Mouse (Mus musculus) erythroblast, adult 5-6 weeks (primary cell): ENCODE data around the gene Gm5771. TPM values are rescaled to one million over a fixed set of nuclear protein-coding genes. Genes with fewer than 3 reads are reported as not detected.
"Not testable (repeated sequence)": the region's sequence is repeated elsewhere in the genome, so short reads cannot be mapped to it uniquely, and the experiment has no call there.

Experiments used
- ATAC-seq: replicated peaks from 2 replicates; pipeline ENCODE4 v1.8.0; 2016; ENCODE audit warnings: moderate number of reproducible peaks, mild to moderate bottlenecking, moderate TSS enrichment, inconsistent platforms; ENCODE audit not compliant: poor library complexity, low FRiP score, severe bottlenecking
- total RNA-seq, 2 experiments: library from RNA; stranded (forward) in 1 of 2; stranded (reverse) in 1 of 2; fragments of 150-400 nt in 1 of 2; fragments of 200-764, 138-1000 nt in 1 of 2; gene quantifications; 2 replicates each; pipeline versions ENCODE4 v1.2.3 to v1.2.4; 2015 to 2017; ENCODE audit warnings: low replicate concordance in 2 of 2

Gene Gm5771
- total RNA-seq (2015; ENCODE audit: low replicate concordance) (not detected in 2 replicates), total RNA-seq (2017; ENCODE audit: low replicate concordance) (not detected in 2 replicates)

DNA sequence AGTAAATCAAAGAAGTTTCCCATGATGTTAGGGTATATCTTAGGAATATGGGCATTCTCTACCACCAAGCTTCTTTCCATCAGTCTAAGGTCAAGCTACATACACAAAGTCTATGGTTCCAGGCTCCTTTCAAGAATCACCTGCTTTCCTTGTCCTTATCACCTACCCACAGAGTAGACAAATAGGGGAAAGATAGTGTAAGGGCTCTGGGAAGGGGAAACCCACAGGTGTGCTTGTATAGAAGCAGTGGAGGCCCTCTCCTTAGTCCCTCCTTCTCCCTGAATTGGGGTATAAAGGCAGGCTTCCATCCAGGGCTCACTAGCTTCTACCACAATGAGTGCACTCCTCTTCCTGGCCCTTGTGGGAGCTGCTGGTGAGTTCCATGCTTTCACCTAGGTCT is at the start of gene Gm5771:
Gm5771 (plus strand) TSS at position 301 of the 400 bp plus-strand sequence.
- ATAC-seq, result not testable (repeated sequence)

DNA sequence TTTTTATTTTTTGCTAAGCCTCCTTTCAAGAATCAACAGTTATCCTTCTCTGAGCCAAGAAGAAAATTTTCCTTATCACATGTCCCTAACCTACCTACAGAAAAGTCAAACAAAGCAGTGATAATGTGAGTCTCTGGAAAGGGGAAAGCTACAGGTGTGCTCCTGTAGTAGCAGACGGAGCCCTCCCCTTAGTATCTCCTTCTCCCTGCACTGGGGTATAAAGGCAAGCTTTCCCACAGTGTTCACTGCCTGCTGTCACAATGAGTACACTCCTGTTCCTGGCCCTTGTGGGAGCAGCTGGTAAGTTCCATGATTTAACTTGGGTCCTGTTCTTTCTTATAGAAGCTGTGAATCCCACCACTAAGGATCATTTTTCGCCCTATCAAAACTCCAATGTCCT is 38.2 kb upstream of the Gm5771 start, which contains the start of gene Try10:
Try10 (plus strand) TSS at position 174 of the 400 bp plus-strand sequence.
- no peak for ATAC-seq

- ATAC-seq, result not testable (repeated sequence)
Observed at GRCm38 (mm10) chr6:41373772-41374171, 18.4 kb upstream of the Gm5771 start.

- not testable (repeated sequence) for ATAC-seq
Observed at GRCm38 (mm10) chr6:41377578-41377977, 14.6 kb upstream of the Gm5771 start, which contains the start of gene Prss3. TSS of gene Prss3 (minus strand) at chr6:41377678.

DNA sequence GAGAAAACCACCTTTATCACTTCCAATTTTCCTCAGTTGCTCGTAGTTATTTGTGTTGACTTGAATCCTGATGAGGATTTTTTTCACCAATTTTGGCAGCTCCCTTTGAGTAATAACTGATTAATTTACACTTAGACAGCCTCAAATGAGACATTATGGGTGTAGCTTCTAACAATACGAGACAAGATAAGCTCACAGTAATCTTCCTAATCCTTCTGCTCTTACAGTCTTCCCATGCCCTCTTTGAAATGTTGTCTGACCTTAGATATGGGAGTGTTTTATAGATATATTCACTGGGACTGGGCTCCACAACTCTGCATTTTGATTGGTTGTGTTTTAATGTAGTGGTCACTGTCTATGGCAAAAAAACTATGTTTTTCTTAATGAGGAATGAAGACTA is 5.4 kb upstream of the Gm5771 start:
- ATAC-seq, result no peak

GRCm38 (mm10) chr6:41391640-41392039 is 516 bp upstream of the Gm5771 start:
- ATAC-seq, result not testable (repeated sequence)

DNA sequence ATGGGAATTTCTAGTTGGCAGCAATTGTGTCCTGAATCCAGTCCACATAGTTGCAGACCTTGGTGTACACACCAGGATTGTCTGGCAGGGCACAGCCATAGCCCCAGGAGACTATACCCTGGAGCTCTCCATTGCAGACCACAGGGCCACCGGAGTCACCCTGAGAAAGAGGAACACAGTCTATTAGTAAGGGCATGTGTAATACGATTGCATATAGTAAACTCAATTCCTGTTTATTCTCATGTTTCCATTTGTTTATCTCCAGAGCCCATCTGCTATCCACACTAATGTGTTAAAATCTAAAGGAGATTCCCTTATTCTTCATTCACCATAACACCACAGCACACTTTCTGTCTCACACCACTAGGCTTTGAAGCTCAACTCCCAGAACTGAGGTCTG is 50.1 kb downstream of the Gm5771 start:
- not testable (repeated sequence) for ATAC-seq

DNA sequence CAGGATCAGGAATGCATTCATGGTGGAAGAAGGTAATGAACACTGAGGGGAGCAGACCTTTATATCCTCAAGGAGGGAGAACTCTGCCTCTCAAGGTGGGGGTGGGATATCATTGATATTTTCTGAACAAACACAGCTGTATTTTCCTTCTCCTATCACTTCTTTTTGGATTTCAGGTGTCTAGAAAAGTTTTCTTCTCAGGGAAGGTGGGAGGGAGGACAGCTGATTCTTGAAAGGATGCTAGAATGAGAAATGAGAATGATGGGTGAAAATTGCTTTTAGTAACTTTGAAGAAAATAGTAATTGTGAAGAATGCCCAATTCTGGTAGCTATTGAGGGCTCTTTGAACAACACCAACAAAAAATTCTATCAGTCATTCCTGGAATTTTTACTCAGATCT is 53.9 kb downstream of the Gm5771 start, which contains the start of gene Gm10334:
Gm10334 (minus strand) TSS at position 101 of the 400 bp plus-strand sequence.
- not testable (repeated sequence) for ATAC-seq

Other genes starting within 250 kb of the Gm5771 start
- gene Try4, start 90.1 kb upstream of the Gm5771 start, total RNA-seq (2015; ENCODE audit: low replicate concordance), result not detected in 2 replicates
- not detected in 2 replicates for gene Try4, start 90.1 kb upstream of the Gm5771 start, total RNA-seq (2017; ENCODE audit: low replicate concordance)
- not detected in 2 replicates for gene Try5, start 75.5 kb upstream of the Gm5771 start, total RNA-seq (2015; ENCODE audit: low replicate concordance)
- not detected in 2 replicates for gene Try5, start 75.5 kb upstream of the Gm5771 start, total RNA-seq (2017; ENCODE audit: low replicate concordance)
- gene Try10, start 38.3 kb upstream of the Gm5771 start, total RNA-seq (2015; ENCODE audit: low replicate concordance), result not detected in 2 replicates
- gene Try10, start 38.3 kb upstream of the Gm5771 start, total RNA-seq (2017; ENCODE audit: low replicate concordance), result not detected in 2 replicates
- gene Prss3, start 14.7 kb upstream of the Gm5771 start, total RNA-seq (2015; ENCODE audit: low replicate concordance), result not detected in 2 replicates
- not detected in 2 replicates for gene Prss3, start 14.7 kb upstream of the Gm5771 start, total RNA-seq (2017; ENCODE audit: low replicate concordance)
- not detected in 2 replicates for gene Gm10334, start 53.8 kb downstream of the Gm5771 start, total RNA-seq (2015; ENCODE audit: low replicate concordance)
- gene Gm10334, start 53.8 kb downstream of the Gm5771 start, total RNA-seq (2017; ENCODE audit: low replicate concordance), result not detected in 2 replicates
- gene Prss1, start 66.6 kb downstream of the Gm5771 start, total RNA-seq (2015; ENCODE audit: low replicate concordance), result not detected in 2 replicates
- gene Prss1, start 66.6 kb downstream of the Gm5771 start, total RNA-seq (2017; ENCODE audit: low replicate concordance), result not detected in 2 replicates
- not detected in 2 replicates for gene Prss2, start 129.4 kb downstream of the Gm5771 start, total RNA-seq (2015; ENCODE audit: low replicate concordance)
- not detected in 2 replicates for gene Prss2, start 129.4 kb downstream of the Gm5771 start, total RNA-seq (2017; ENCODE audit: low replicate concordance)
- not detected in 2 replicates for gene Ephb6, start 213.1 kb downstream of the Gm5771 start, total RNA-seq (2015; ENCODE audit: low replicate concordance)
- gene Ephb6, start 213.1 kb downstream of the Gm5771 start, total RNA-seq (2017; ENCODE audit: low replicate concordance), result 0.28 TPM in 1 of 2 replicates, not detected in the other
- gene Trpv6, start 244.0 kb downstream of the Gm5771 start, total RNA-seq (2015; ENCODE audit: low replicate concordance), result not detected in 2 replicates
- not detected in 2 replicates for gene Trpv6, start 244.0 kb downstream of the Gm5771 start, total RNA-seq (2017; ENCODE audit: low replicate concordance)